Mouse (Mus musculus): Measurements from ENCODE around the gene Hdac6. TPM values are rescaled to one million over a fixed set of nuclear protein-coding genes. Genes with fewer than 3 reads are reported as not detected.
A peak's percentile ranks its signal among the peaks of the same experiment; 100 is the strongest.

Hdac6 gene
- polyA plus RNA-seq, 1 experiment from 2014 or later, result 77.9 TPM

DNA sequence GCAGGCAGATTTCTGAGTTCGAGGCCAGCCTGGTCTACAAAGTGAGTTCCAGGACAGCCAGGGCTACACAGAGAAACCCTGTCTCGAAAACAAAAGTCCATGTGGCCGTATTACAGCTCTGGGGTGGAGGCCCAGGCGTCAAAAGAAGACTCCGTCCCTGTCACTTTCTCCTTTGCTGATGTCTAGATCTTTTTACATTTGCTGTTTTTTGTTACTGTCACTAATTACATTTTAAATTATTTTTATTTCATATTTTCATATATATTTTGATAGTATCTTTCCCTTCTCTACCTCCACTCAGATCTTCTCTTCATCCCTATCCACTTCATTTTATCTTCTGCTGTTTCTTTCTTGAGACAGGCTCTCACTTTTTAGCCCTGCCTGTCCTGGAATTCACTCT is 40.0 kb downstream of the Hdac6 start, which contains the start of gene Gm10491:
TSS of gene Gm10491 (minus strand) at position 101 of the 400 bp plus-strand sequence.
- Histone ChIP-seq H3K27me3 (ENCODE audit: control insufficient read depth, insufficient read depth, low read depth, low read length) (no peaks in the 10 kb centered on the region), H3K4me2 (ENCODE audit: low read length) (no peak within 1 kb of the TSS), H3K36me3 (ENCODE audit: control insufficient read depth, insufficient read depth, low read length) (no peaks in the 10 kb centered on the region), H3K4me1 (ENCODE audit: control insufficient read depth, insufficient read depth, low read length) (no peaks in the 10 kb centered on the region), H3K9ac (ENCODE audit: low read depth, low read length) (no peak within 1 kb of the TSS), H3K4me3 (ENCODE audit: low read depth, low read length) (no peak within 1 kb of the TSS), H3K9me3 (replicated peaks; ENCODE audit: control insufficient read depth, low read length, poor library complexity, severe bottlenecking) (no peaks in the 10 kb centered on the region), H3K27ac (ENCODE audit: low read length) (no peak within 1 kb of the TSS)
- 84% methylated on average over 5 of the region's 5 CpGs for WGBS
- no peak for ATAC-seq

DNA sequence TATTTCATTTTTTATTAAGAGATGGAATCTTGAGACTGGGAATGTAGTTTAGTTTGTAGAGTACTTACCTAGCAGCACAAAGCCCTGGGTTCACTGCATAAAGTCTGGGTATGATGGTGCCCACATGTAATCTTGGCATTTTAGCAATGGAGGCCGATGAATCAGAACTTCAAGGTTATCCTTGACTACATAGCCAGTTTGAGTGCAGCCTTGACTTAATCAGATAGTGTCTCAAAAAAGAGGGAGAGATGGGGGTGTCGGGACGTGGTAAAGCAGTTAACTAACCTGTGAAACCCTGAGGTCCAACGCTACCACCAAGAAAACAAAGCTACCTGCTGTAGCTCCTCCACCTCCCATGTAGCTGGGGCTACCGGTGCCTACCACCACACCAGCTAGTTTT is 43.2 kb downstream of the Hdac6 start:
- no peak for ATAC-seq
- Histone ChIP-seq H3K9me3 (replicated peaks; ENCODE audit: control insufficient read depth, low read length, poor library complexity, severe bottlenecking) (no peaks in the 10 kb centered on the region), H3K4me2 (ENCODE audit: low read length) (no peak overlapping the region), H3K27ac (ENCODE audit: low read length) (no peak overlapping the region), H3K4me3 (ENCODE audit: low read depth, low read length) (no peak overlapping the region), H3K36me3 (ENCODE audit: control insufficient read depth, insufficient read depth, low read length) (no peaks in the 10 kb centered on the region), H3K4me1 (ENCODE audit: control insufficient read depth, insufficient read depth, low read length) (peaks cover 3% of the 10 kb centered on the region; the same call in 1 of the 2 replicates), H3K27me3 (ENCODE audit: control insufficient read depth, insufficient read depth, low read depth, low read length) (no peaks in the 10 kb centered on the region), H3K9ac (ENCODE audit: low read depth, low read length) (no peak overlapping the region)
- 92% methylated on average over 5 of the region's 5 CpGs for WGBS

DNA sequence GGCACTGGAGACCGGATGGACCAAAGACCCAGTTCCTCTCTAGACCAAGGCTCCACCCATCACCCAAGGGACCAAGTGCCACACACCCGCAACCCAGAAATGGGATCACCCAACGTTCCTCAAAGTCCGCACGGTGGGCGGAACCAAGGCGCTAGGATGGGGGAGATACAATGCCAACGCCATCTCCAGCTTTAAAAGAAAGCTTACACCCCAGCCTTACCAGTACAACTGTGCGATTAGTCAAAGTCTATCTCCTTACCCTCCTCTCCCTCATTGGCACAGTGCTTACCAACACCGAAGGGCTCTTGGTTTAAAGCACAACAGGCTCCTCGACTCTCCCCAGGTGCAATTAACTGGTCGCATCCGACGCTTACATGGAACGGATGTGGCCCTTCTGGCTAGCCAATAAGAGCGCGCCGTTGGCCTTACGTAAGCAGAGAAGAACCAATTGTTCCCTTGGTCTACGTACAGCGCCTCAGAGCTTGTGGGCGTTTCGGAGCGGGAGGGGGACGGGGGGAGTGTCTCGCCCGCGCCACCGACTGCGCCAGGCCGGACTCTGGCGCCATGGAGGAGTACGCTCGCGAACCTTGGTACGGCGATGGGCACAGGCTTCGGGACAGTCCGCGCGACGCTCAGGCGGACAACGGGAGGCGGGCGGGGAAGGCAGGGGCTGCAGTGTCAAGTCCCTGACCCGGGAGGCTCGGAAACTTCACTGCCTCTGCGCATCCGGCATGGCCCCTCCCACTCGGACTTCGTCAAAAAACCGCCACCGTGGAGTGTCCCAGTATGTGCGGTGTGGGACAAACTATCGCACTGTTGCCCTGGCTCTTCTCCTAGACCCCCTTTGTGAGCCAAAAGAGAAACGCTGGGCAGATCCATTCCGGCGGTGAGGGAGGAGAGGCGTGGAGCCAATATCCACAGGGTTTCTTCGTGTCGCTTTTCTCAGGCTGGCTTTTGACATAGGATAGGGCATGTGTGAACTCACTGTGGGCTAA is 48.5 kb downstream of the Hdac6 start, which contains the start of the genes Pqbp1 and Timm17b:
TSS of gene Pqbp1 (minus strand) at position 390 of the 995 bp plus-strand sequence.
TSS of gene Timm17b (plus strand) at position 478 of the 995 bp plus-strand sequence.
- H3K27ac ChIP-seq (ENCODE audit: low read length), result peak within 1 kb of the TSS; percentile 89
- peak within 1 kb of the TSS; percentile 60 for H3K4me2 ChIP-seq (ENCODE audit: low read length)
- H3K9me3 ChIP-seq (replicated peaks; ENCODE audit: control insufficient read depth, low read length, poor library complexity, severe bottlenecking), result no peaks in the 10 kb centered on the region
- H3K27me3 ChIP-seq (ENCODE audit: control insufficient read depth, insufficient read depth, low read depth, low read length), result no peaks in the 10 kb centered on the region
- peaks cover 11% of the 10 kb centered on the region for H3K4me1 ChIP-seq (ENCODE audit: control insufficient read depth, insufficient read depth, low read length)
- 15% methylated on average over 62 of the region's 62 CpGs for WGBS
- peaks cover 4% of the 10 kb centered on the region for H3K36me3 ChIP-seq (ENCODE audit: control insufficient read depth, insufficient read depth, low read length)
- peak within 1 kb of the TSS; percentile 76 for H3K9ac ChIP-seq (ENCODE audit: low read depth, low read length)
- H3K4me3 ChIP-seq (ENCODE audit: low read depth, low read length), result peak within 1 kb of the TSS; percentile 54
- peak; percentile 98 for ATAC-seq

DNA sequence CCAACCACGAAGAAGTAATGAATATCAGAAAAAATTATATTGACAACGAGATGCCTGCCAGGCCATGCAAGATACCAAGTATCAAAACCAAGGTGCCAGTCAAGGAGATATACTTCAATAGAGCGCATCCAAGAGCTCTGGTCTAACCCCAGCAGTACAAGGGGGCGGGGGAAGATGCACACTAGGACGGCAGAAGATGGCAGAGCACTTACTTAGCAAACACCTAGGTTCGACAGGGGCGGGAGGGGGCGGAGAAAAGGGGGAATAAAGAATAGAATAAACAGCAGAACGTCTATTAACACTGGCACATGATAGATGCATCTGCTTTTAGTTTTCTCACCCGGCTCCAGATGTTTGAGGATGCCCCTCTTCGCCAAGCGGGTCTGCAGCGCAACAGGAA is 49.5 kb downstream of the Hdac6 start:
- Histone ChIP-seq H3K9ac (ENCODE audit: low read depth, low read length) (peak overlapping the region; percentile 61), H3K4me2 (ENCODE audit: low read length) (peak overlapping the region; percentile 60), H3K27me3 (ENCODE audit: control insufficient read depth, insufficient read depth, low read depth, low read length) (no peaks in the 10 kb centered on the region), H3K27ac (ENCODE audit: low read length) (no peak overlapping the region), H3K36me3 (ENCODE audit: control insufficient read depth, insufficient read depth, low read length) (peaks cover 4% of the 10 kb centered on the region), H3K4me3 (ENCODE audit: low read depth, low read length) (peak overlapping the region; percentile 54), H3K9me3 (replicated peaks; ENCODE audit: control insufficient read depth, low read length, poor library complexity, severe bottlenecking) (no peaks in the 10 kb centered on the region; the same call in 1 of the 2 replicates), H3K4me1 (ENCODE audit: control insufficient read depth, insufficient read depth, low read length) (peaks cover 11% of the 10 kb centered on the region)
- 24% methylated on average over 13 of the region's 13 CpGs for WGBS
- no peak for ATAC-seq

DNA sequence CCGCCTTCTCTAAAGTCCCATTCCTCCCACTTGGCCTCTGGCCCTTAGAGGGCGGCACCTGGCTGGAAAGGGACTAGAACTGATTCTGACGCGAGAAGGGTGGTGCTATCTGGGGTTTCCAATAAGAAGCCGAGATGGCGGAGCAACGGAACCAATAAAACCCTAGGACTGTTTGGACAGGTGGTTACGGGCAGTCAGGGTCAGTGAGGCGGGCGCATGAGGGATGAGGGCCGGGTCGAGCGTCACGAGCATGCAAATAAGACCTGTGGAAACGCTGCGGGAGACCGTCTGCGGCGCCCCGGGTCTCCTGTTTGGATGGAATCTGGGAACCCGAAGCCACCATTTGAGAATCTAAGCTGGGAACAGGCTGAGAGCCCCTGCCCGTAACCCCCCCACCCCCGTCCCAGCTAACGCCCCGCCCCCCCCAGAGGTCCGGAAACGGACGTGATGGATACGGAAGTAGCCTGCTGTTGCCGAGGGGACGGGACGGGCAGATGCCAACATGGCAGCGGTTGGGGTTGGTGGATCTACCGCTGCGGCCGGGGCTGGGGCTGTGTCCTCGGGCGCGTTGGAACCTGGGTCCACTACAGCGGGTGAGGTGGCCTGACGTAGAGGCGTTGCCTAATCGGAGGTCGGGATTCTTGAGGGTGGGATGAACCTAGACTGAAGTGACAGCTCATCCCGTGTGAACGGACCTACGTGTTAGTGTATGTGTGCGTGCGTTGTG is 63.7 kb downstream of the Hdac6 start, which contains the start of gene Slc35a2:
TSS of gene Slc35a2 (plus strand) at position 188 of the 727 bp plus-strand sequence.
- 12% methylated on average over 39 of the region's 49 CpGs for WGBS
- H3K4me3 ChIP-seq (ENCODE audit: low read depth, low read length), result peak within 1 kb of the TSS; percentile 55
- peak; percentile 90 for ATAC-seq

More for the DNA sequence above, 63.7 kb downstream of the Hdac6 start, which contains the start of gene Slc35a2:
- peak within 1 kb of the TSS; percentile 89 for H3K27ac ChIP-seq (ENCODE audit: low read length)
- peaks cover 8% of the 10 kb centered on the region for H3K4me1 ChIP-seq (ENCODE audit: control insufficient read depth, insufficient read depth, low read length)
- no peaks in the 10 kb centered on the region for H3K36me3 ChIP-seq (ENCODE audit: control insufficient read depth, insufficient read depth, low read length)
- peak within 1 kb of the TSS; percentile 60 for H3K9ac ChIP-seq (ENCODE audit: low read depth, low read length)
- peak within 1 kb of the TSS; percentile 71 for H3K4me2 ChIP-seq (ENCODE audit: low read length)
- H3K9me3 ChIP-seq (replicated peaks; ENCODE audit: control insufficient read depth, low read length, poor library complexity, severe bottlenecking), result no peaks in the 10 kb centered on the region
- H3K27me3 ChIP-seq (ENCODE audit: control insufficient read depth, insufficient read depth, low read depth, low read length), result no peaks in the 10 kb centered on the region

Other genes with a start within 250 kb of the Hdac6 start
- 29.9 and 30.8 TPM in 2 replicates for gene Wdr45, start 233.6 kb downstream of the Hdac6 start, polyA plus RNA-seq (2015; fragmentation: Nextera tagmentation; extraction: Ambion mirVana)
- gene Gm45208, start 225.6 kb downstream of the Hdac6 start, polyA plus RNA-seq (2015; fragmentation: Nextera tagmentation; extraction: Ambion mirVana), result not detected in 2 replicates
- 132 and 139 TPM in 2 replicates for gene Praf2, start 219.4 kb downstream of the Hdac6 start, polyA plus RNA-seq (2015; fragmentation: Nextera tagmentation; extraction: Ambion mirVana)
- 71.6 and 76.4 TPM in 2 replicates for gene Ccdc120, start 197.0 kb downstream of the Hdac6 start, polyA plus RNA-seq (2015; fragmentation: Nextera tagmentation; extraction: Ambion mirVana)
- 19.0 and 23.3 TPM in 2 replicates for gene Tfe3, start 185.3 kb downstream of the Hdac6 start, polyA plus RNA-seq (2015; fragmentation: Nextera tagmentation; extraction: Ambion mirVana)
- 73.1 and 73.9 TPM in 2 replicates for gene Gripap1, start 158.1 kb downstream of the Hdac6 start, polyA plus RNA-seq (2015; fragmentation: Nextera tagmentation; extraction: Ambion mirVana)
- gene Kcnd1, start 125.6 kb downstream of the Hdac6 start, polyA plus RNA-seq (2015; fragmentation: Nextera tagmentation; extraction: Ambion mirVana), result 3.3 and 3.8 TPM in 2 replicates
- gene Otud5, start 106.5 kb downstream of the Hdac6 start, polyA plus RNA-seq (2015; fragmentation: Nextera tagmentation; extraction: Ambion mirVana), result 41.8 and 42.0 TPM in 2 replicates
- 23.6 and 27.2 TPM in 2 replicates for gene Pim2, start 69.6 kb downstream of the Hdac6 start, polyA plus RNA-seq (2015; fragmentation: Nextera tagmentation; extraction: Ambion mirVana)
- gene Slc35a2, start 63.9 kb downstream of the Hdac6 start, polyA plus RNA-seq (2015; fragmentation: Nextera tagmentation; extraction: Ambion mirVana), result 44.9 and 45.2 TPM in 2 replicates
- 228 and 250 TPM in 2 replicates for gene Pqbp1, start 48.6 kb downstream of the Hdac6 start, polyA plus RNA-seq (2015; fragmentation: Nextera tagmentation; extraction: Ambion mirVana)
- gene Timm17b, start 48.5 kb downstream of the Hdac6 start, polyA plus RNA-seq (2015; fragmentation: Nextera tagmentation; extraction: Ambion mirVana), result 166 and 167 TPM in 2 replicates
- gene Gm10491, start 40.1 kb downstream of the Hdac6 start, polyA plus RNA-seq (2015; fragmentation: Nextera tagmentation; extraction: Ambion mirVana), result not detected in 2 replicates
- gene Gm10490, start 38.3 kb downstream of the Hdac6 start, polyA plus RNA-seq (2015; fragmentation: Nextera tagmentation; extraction: Ambion mirVana), result not detected in 2 replicates
- gene Pcsk1n, start 28.1 kb downstream of the Hdac6 start, polyA plus RNA-seq (2015; fragmentation: Nextera tagmentation; extraction: Ambion mirVana), result 288 and 302 TPM in 2 replicates
- gene Eras, start 19.3 kb downstream of the Hdac6 start, polyA plus RNA-seq (2015; fragmentation: Nextera tagmentation; extraction: Ambion mirVana), result not detected in 2 replicates
- 0.18 and 0.19 TPM in 2 replicates for gene Gata1, start 30.2 kb upstream of the Hdac6 start, polyA plus RNA-seq (2015; fragmentation: Nextera tagmentation; extraction: Ambion mirVana)
- gene Glod5, start 70.6 kb upstream of the Hdac6 start, polyA plus RNA-seq (2015; fragmentation: Nextera tagmentation; extraction: Ambion mirVana), result 0.56 and 0.58 TPM in 2 replicates
- 39.1 and 44.6 TPM in 2 replicates for gene Suv39h1, start 126.9 kb upstream of the Hdac6 start, polyA plus RNA-seq (2015; fragmentation: Nextera tagmentation; extraction: Ambion mirVana)
- gene Was, start 142.6 kb upstream of the Hdac6 start, polyA plus RNA-seq (2015; fragmentation: Nextera tagmentation; extraction: Ambion mirVana), result 0.12 and 0.19 TPM in 2 replicates
- gene Wdr13, start 185.0 kb upstream of the Hdac6 start, polyA plus RNA-seq (2015; fragmentation: Nextera tagmentation; extraction: Ambion mirVana), result 70.5 and 72.8 TPM in 2 replicates
- 286 and 306 TPM in 2 replicates for gene Rbm3, start 198.0 kb upstream of the Hdac6 start, polyA plus RNA-seq (2015; fragmentation: Nextera tagmentation; extraction: Ambion mirVana)
- 24.4 and 24.8 TPM in 2 replicates for gene Tbc1d25, start 228.3 kb upstream of the Hdac6 start, polyA plus RNA-seq (2015; fragmentation: Nextera tagmentation; extraction: Ambion mirVana)
- 31.7 and 35.1 TPM in 2 replicates for gene Ebp, start 245.6 kb upstream of the Hdac6 start, polyA plus RNA-seq (2015; fragmentation: Nextera tagmentation; extraction: Ambion mirVana)